Mouse (Mus musculus): ENCODE measurements at regions not wholly inside any gene's neighbourhood (a gene's known extent, or its start where the extent isn't known, plus 50 kb on each side); places are given as distances from the start of the nearest gene placed in this dataset.

DNA sequence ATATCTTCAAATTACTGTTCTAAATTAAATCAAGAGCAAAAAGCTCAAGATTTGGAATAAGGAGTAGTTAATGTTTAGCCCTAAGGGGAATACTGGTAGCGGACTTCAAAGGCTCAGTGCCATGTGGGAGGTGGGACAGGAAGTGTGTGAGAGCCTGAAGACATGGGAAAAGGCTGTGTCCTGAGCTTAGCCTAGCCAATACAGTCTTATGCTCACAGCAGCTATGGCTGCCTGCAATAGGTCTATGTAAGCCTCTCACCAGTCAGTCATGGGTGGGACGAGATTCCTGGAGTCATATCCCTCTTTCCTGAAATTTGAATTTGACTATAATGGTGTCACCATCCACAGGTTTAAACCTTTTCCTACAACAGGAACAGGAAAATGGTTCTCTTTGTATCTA is 173.7 kb downstream of the Spry2 start:
- H3K36me3 ChIP-seq (ENCODE audit: control insufficient read depth in 1 of 2, insufficient read depth in 2 of 2, low read length in 2 of 2) = peaks cover 0 to 2% of the 10 kb centered on the region in 2 experiments; a peak in 1 of 4 replicates
- no peak for DNase-seq (ENCODE audit: low read depth, low spot score)
- no peaks in the 10 kb centered on the region for H3K4me1 ChIP-seq (ENCODE audit: control insufficient read depth in 1 of 2, insufficient read depth in 2 of 2, low read length in 2 of 2)
- H3K9me3 ChIP-seq (replicated peaks; ENCODE audit: insufficient read depth, low read length) = no peaks in the 10 kb centered on the region
- no peaks in the 10 kb centered on the region for H3K27me3 ChIP-seq (ENCODE audit: control insufficient read depth in 1 of 2, insufficient read depth in 2 of 2, low read length in 2 of 2)
- no peak overlapping the region for H3K4me3 ChIP-seq (ENCODE audit: control insufficient read depth in 1 of 2, insufficient read depth in 1 of 2, low read depth in 2 of 2, low read length in 2 of 2)
- H3K79me2 ChIP-seq (ENCODE audit: control insufficient read depth, insufficient read depth, low read length, poor library complexity) = no peaks in the 10 kb centered on the region
- no peak overlapping the region for H3K27ac ChIP-seq (ENCODE audit: control insufficient read depth, low read depth, low read length)
- H3K9ac ChIP-seq (ENCODE audit: control insufficient read depth, low read depth, low read length, poor library complexity, severe bottlenecking) = no peak overlapping the region
- no peak for TF ChIP-seq NELFE (IDR thresholded peaks at IDR 0.05; ENCODE audit: low read depth, low read length)
- TF ChIP-seq MYC (IDR thresholded peaks at IDR 0.05; ENCODE audit: low read depth, low read length) = no peak
- no peak for TF ChIP-seq UBTF (IDR thresholded peaks at IDR 0.05; ENCODE audit: borderline replicate concordance, insufficient read depth, low read depth, low read length)
- TF ChIP-seq ELF1 (IDR thresholded peaks at IDR 0.05; ENCODE audit: low read depth, low read length) = no peak
- no peak for TF ChIP-seq CHD1 (IDR thresholded peaks at IDR 0.05; ENCODE audit: low read depth, low read length)
- no peak for TF ChIP-seq USF1 (IDR thresholded peaks at IDR 0.05; ENCODE audit: low read depth, low read length)
- no peak for TF ChIP-seq MXI1 (IDR thresholded peaks at IDR 0.05; ENCODE audit: low read depth, low read length)
- TF ChIP-seq GABPA (IDR thresholded peaks at IDR 0.05; ENCODE audit: low read depth, low read length) = no peak
- TF ChIP-seq BHLHE40 (IDR thresholded peaks at IDR 0.05; ENCODE audit: borderline replicate concordance, low read depth, low read length) = no peak
- TF ChIP-seq MYB (IDR thresholded peaks at IDR 0.05; ENCODE audit: low read depth, low read length) = no peak
- no peak for TF ChIP-seq TAL1 (IDR thresholded peaks at IDR 0.05; ENCODE audit: low read length)
- no peak for TF ChIP-seq HCFC1 (IDR thresholded peaks at IDR 0.05; ENCODE audit: low read depth, low read length)
- no peak for TF ChIP-seq TBP (IDR thresholded peaks at IDR 0.05; ENCODE audit: low read depth, low read length)
- TF ChIP-seq MEF2A (IDR thresholded peaks at IDR 0.05; ENCODE audit: extremely low read depth, insufficient replicate concordance, low read depth, low read length, poor library complexity, severe bottlenecking) = no peak
- TF ChIP-seq POLR2A (IDR thresholded peaks at IDR 0.05; ENCODE audit: control insufficient read depth in 1 of 2, insufficient read depth in 1 of 2, low read depth in 1 of 2, low read length in 2 of 2, poor library complexity in 1 of 2) = no peak
- no peak for TF ChIP-seq JUND (IDR thresholded peaks at IDR 0.05; ENCODE audit: low read depth, low read length)
- no peak for TF ChIP-seq ETS1 (IDR thresholded peaks at IDR 0.05; ENCODE audit: low read depth, low read length)
- TF ChIP-seq TCF12 (IDR thresholded peaks at IDR 0.05; ENCODE audit: low read depth, low read length) = no peak
- TF ChIP-seq MAFK (IDR thresholded peaks at IDR 0.05; ENCODE audit: borderline replicate concordance, low read depth, low read length) = no peak

DNA sequence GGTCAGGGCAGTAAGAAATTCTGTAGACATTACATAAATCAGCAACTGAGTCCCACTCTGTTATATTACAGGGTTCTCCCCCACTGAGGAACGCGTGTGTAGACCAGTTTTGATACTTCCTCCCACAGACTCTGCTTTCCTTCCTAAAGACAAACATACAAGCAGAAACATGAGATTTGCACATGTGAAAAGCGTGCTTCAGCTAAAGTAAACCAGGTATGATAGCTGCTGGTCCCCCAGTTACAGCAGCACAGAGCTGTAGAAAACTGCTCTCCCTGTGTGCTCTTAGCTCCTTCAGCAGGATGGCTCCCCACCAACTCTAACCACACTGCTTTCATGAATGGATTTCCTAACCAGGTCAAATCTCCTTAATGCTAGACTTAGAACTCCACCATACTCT is 175.0 kb downstream of the Spry2 start:
- no peaks in the 10 kb centered on the region for H3K4me1 ChIP-seq (ENCODE audit: control insufficient read depth in 1 of 2, insufficient read depth in 2 of 2, low read length in 2 of 2)
- H3K4me3 ChIP-seq (ENCODE audit: control insufficient read depth in 1 of 2, insufficient read depth in 1 of 2, low read depth in 2 of 2, low read length in 2 of 2) = no peak overlapping the region
- no peak overlapping the region for H3K27ac ChIP-seq (ENCODE audit: control insufficient read depth, low read depth, low read length)
- H3K9ac ChIP-seq (ENCODE audit: control insufficient read depth, low read depth, low read length, poor library complexity, severe bottlenecking) = no peak overlapping the region
- DNase-seq (ENCODE audit: low read depth, low spot score) = no peak
- H3K36me3 ChIP-seq (ENCODE audit: control insufficient read depth in 1 of 2, insufficient read depth in 2 of 2, low read length in 2 of 2) = peaks cover 0 to 4% of the 10 kb centered on the region in 2 experiments; a peak in 2 of 4 replicates
- H3K27me3 ChIP-seq (ENCODE audit: control insufficient read depth in 1 of 2, insufficient read depth in 2 of 2, low read length in 2 of 2) = no peaks in the 10 kb centered on the region
- H3K9me3 ChIP-seq (replicated peaks; ENCODE audit: insufficient read depth, low read length) = no peaks in the 10 kb centered on the region
- TF ChIP-seq USF1 (IDR thresholded peaks at IDR 0.05; ENCODE audit: low read depth, low read length) = no peak
- no peak for TF ChIP-seq POLR2A (IDR thresholded peaks at IDR 0.05; ENCODE audit: control insufficient read depth in 1 of 2, insufficient read depth in 1 of 2, low read depth in 1 of 2, low read length in 2 of 2, poor library complexity in 1 of 2)
- TF ChIP-seq TAL1 (IDR thresholded peaks at IDR 0.05; ENCODE audit: low read length) = no peak
- no peak for TF ChIP-seq POLR2AphosphoS2 (IDR thresholded peaks at IDR 0.05; ENCODE audit: low read length)
- no peak for TF ChIP-seq SMC3 (IDR thresholded peaks at IDR 0.05; ENCODE audit: low read depth, low read length)
- TF ChIP-seq CTCF (IDR thresholded peaks at IDR 0.05 in 2 of 3, conservative IDR thresholded peaks at IDR 0.05 in 1 of 3; ENCODE audit: control insufficient read depth in 1 of 3, insufficient read depth in 1 of 3, low read depth in 2 of 3, low read length in 3 of 3, poor library complexity in 1 of 3, severe bottlenecking in 1 of 3) = no peak
- TF ChIP-seq ZKSCAN1 (IDR thresholded peaks at IDR 0.05; ENCODE audit: low read depth, low read length) = no peak
- TF ChIP-seq TBP (IDR thresholded peaks at IDR 0.05; ENCODE audit: low read depth, low read length) = no peak
- no peak for TF ChIP-seq JUND (IDR thresholded peaks at IDR 0.05; ENCODE audit: low read depth, low read length)
- no peak for TF ChIP-seq BHLHE40 (IDR thresholded peaks at IDR 0.05; ENCODE audit: borderline replicate concordance, low read depth, low read length)
- no peak for TF ChIP-seq TCF12 (IDR thresholded peaks at IDR 0.05; ENCODE audit: low read depth, low read length)
- TF ChIP-seq RAD21 (IDR thresholded peaks at IDR 0.05; ENCODE audit: low read depth, low read length) = no peak
- TF ChIP-seq NELFE (IDR thresholded peaks at IDR 0.05; ENCODE audit: low read depth, low read length) = no peak
- TF ChIP-seq CHD1 (IDR thresholded peaks at IDR 0.05; ENCODE audit: low read depth, low read length) = no peak
- no peak for TF ChIP-seq ZNF384 (IDR thresholded peaks at IDR 0.05; ENCODE audit: low read depth, low read length)
- TF ChIP-seq MEF2A (IDR thresholded peaks at IDR 0.05; ENCODE audit: extremely low read depth, insufficient replicate concordance, low read depth, low read length, poor library complexity, severe bottlenecking) = no peak
- no peak for TF ChIP-seq EP300 (IDR thresholded peaks at IDR 0.05; ENCODE audit: low read depth in 1 of 2, low read length in 2 of 2)
- TF ChIP-seq UBTF (IDR thresholded peaks at IDR 0.05; ENCODE audit: borderline replicate concordance, insufficient read depth, low read depth, low read length) = no peak
- H3K79me2 ChIP-seq (ENCODE audit: control insufficient read depth, insufficient read depth, low read length, poor library complexity) = no peaks in the 10 kb centered on the region
